Mouse (Mus musculus) heart, postnatal 0 days (tissue): ENCODE results near the gene Map7d1.

ENCODE experiments used
- CTCF ChIP-seq: IDR thresholded peaks from 2 replicates; pipeline ENCODE4 v1.5.1; 2016; ENCODE audit warnings: antibody characterized with exemption, control low read depth, low read depth
- EP300 ChIP-seq: IDR thresholded peaks from 2 replicates; pipeline ENCODE4 v1.6.1; 2016; ENCODE audit warnings: antibody characterized with exemption, low read depth

GRCm38 (mm10) chr4:126291196-126291595, 35.1 kb upstream of the Map7d1 start:
- TF ChIP-seq EP300 (no peak), CTCF (no peak)
